In genomic region chr17:46110402-46111289, GRCm38 (mm10) we compare ENCODE assay signal across 8 mouse cellular contexts. TPM values are rescaled to one million over a fixed set of nuclear protein-coding genes. Genes with fewer than 3 reads are reported as not detected.
DNase-seq lines count a peak whose midpoint lies in the region; ATAC-seq lines count a peak whose summit lies in the region.

TSS of gene Mrps18a (plus strand) at chr17:46110986.

- DNase-seq in Muller cell, postnatal 12 days (ENCODE audit: inconsistent ontology term): peak; percentile 81
- DNase-seq in cerebellum, adult 9-11 months: peak; percentile 86
- DNase-seq in frontal cortex, postnatal 10 days (ENCODE audit: low spot score in 2 of 2): peak; percentile 72 to 82
- DNase-seq in layer of hippocampus, postnatal 25 days (ENCODE audit: extremely low spot score in 1 of 2, low spot score in 1 of 2): peak; percentile 75 to 81
- peak; percentile 81 for DNase-seq in lung, postnatal 25 days (ENCODE audit: low spot score)
- DNase-seq in retina, embryonic 14.5 days (ENCODE audit: low spot score): peak; percentile 89
- DNase-seq in thymus, postnatal 4 days: peak; percentile 87

- H3K9ac ChIP-seq in hindbrain, embryonic 12.5 days: peak within 1 kb of the TSS; percentile 84

- peak within 1 kb of the TSS; percentile 84 for H3K4me3 ChIP-seq in hindbrain, embryonic 12.5 days

- H3K4me2 ChIP-seq in hindbrain, embryonic 12.5 days (replicated peaks): peak within 1 kb of the TSS; percentile 84

- H3K27me3 ChIP-seq in hindbrain, embryonic 12.5 days: peaks cover 8% of the 10 kb centered on the region; the same call in 1 of the 2 replicates

- no peaks in the 10 kb centered on the region for H3K9me3 ChIP-seq in hindbrain, embryonic 12.5 days (replicated peaks)

- peak within 1 kb of the TSS; percentile 82 for H3K27ac ChIP-seq in hindbrain, embryonic 12.5 days

- H3K36me3 ChIP-seq in hindbrain, embryonic 12.5 days: peaks cover 11% of the 10 kb centered on the region; the same call in 1 of the 2 replicates

- peaks cover 12% of the 10 kb centered on the region for H3K4me1 ChIP-seq in hindbrain, embryonic 12.5 days

- peak; percentile 96 for ATAC-seq in hindbrain, embryonic 12.5 days (ENCODE audit: low FRiP score)

- WGBS in hindbrain, embryonic 12.5 days: 7% methylated on average over 38 of the region's 38 CpGs

RNA-seq across cellular contexts. Expression of gene Mrps18a, which starts in this region (rescaled TPM):
- 120 and 130 TPM in 2 replicates for polyA plus RNA-seq in hindbrain, embryonic 12.5 days (2016; fragmentation: Nextera tagmentation; extraction: Ambion mirVana)
- total RNA-seq in layer of hippocampus, postnatal 25 days (2021): 10 to 100 TPM; 80.9 to 81.4 TPM

Comparison
In these comparisons a context has a peak if more than half of its experiments do, and no peak if none do; other contexts are left out.
1. Peak in every context shown above with its lines: DNase-seq, ATAC-seq, H3K4me3 ChIP-seq and H3K27ac ChIP-seq.